Mouse (Mus musculus) testis, adult 2 months (tissue): ENCODE results near the gene Lrig2.

Experiments
- CTCF ChIP-seq: fragments of 200-500 bp; IDR thresholded peaks from 2 replicates; pipeline ENCODE4 v1.5.1; 2012; ENCODE audit warnings: low read depth, mild to moderate bottlenecking, inconsistent platforms, low read length, moderate library complexity; ENCODE audit not compliant: control insufficient read depth, insufficient read depth, insufficient replicate concordance
- POLR2A ChIP-seq: fragments of 200-500 bp; IDR thresholded peaks from 2 replicates; pipeline ENCODE4 v1.6.1; 2012; ENCODE audit warnings: low read depth, mild to moderate bottlenecking, inconsistent platforms, low read length, moderate library complexity; ENCODE audit not compliant: control insufficient read depth

DNA sequence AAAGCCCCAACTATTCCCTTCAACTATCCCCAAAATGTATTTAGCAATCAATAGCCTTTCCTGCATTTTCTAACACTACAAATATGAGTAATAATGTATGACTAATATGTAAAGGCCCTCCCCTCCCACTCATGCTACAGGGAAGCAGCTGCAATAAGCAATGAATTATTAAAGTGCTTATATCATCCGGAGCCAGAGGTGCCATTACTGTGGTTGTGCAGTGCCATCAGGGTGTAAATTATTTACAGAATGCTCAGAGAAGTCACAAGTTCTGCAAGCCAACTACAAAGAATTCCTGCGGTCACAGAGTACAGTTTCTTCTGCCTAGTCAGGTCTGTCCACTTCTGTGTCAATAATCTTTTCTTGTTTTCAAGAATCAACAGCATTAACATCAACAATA, 10.8 kb downstream of the Lrig2 start:
- no peak for TF ChIP-seq POLR2A
- TF ChIP-seq CTCF = no peak
